Mouse (Mus musculus) ES-E14 (cell line): ENCODE results near the gene Ccdc146.
"Not testable (repeated sequence)": the region's sequence is repeated elsewhere in the genome, so short reads cannot be mapped to it uniquely, and the experiment has no call there.

Source experiments
- CHD2 ChIP-seq: IDR thresholded peaks from 2 replicates; pipeline ENCODE4 v1.6.1; 2014; ENCODE audit warnings: mild to moderate bottlenecking, low read depth, low read length, inconsistent platforms
- HCFC1 ChIP-seq: IDR thresholded peaks from 2 replicates; pipeline ENCODE4 v1.6.1; 2012; ENCODE audit warnings: low read length, inconsistent platforms, borderline replicate concordance; ENCODE audit not compliant: insufficient read depth

- TF ChIP-seq HCFC1, CHD2: not testable (repeated sequence)
Measured at GRCm38 (mm10) chr5:21342265-21342664, 82.2 kb downstream of the Ccdc146 start.
